Mouse (Mus musculus) thymus, adult 2 months (tissue): ENCODE results near the gene Ttf2. TPM values are rescaled to one million over a fixed set of nuclear protein-coding genes. Genes with fewer than 3 reads are reported as not detected.

ENCODE experiments used
- DNase-seq: peaks from one replicate; pipeline ENCODE4 v3.0.0; 2021
- H3K27ac ChIP-seq: fragments of 200-500 bp; 2 replicates; pipeline ENCODE4 v1.5.1; 2012; ENCODE audit warnings: low read length, control low read depth; ENCODE audit not compliant: control insufficient read depth, insufficient read depth
- H3K27me3 ChIP-seq: fragments of 200-500 bp; 2 replicates; pipeline ENCODE4 v1.6.1; 2012; ENCODE audit warnings: mild to moderate bottlenecking, low read length, moderate library complexity, mixed read lengths; ENCODE audit not compliant: control insufficient read depth, insufficient read depth
- H3K36me3 ChIP-seq: fragments of 200-500 bp; 2 replicates; pipeline ENCODE4 v1.6.1; 2012; ENCODE audit warnings: mild to moderate bottlenecking, low read length, moderate library complexity; ENCODE audit not compliant: control insufficient read depth, insufficient read depth
- H3K4me1 ChIP-seq: fragments of 200-500 bp; replicated peaks from 2 replicates; pipeline ENCODE4 v1.6.1; 2012; ENCODE audit warnings: low read length; ENCODE audit not compliant: control insufficient read depth, insufficient read depth
- H3K4me3 ChIP-seq: fragments of 200-500 bp; 2 replicates; pipeline ENCODE4 v1.5.1; 2012; ENCODE audit warnings: mild to moderate bottlenecking, low read length, control low read depth, moderate library complexity; ENCODE audit not compliant: control insufficient read depth, insufficient read depth
- CTCF ChIP-seq: fragments of 200-500 bp; IDR thresholded peaks from 2 replicates; pipeline ENCODE4 v1.5.1; 2012; ENCODE audit warnings: mild to moderate bottlenecking, control low read depth, low read length, moderate library complexity, borderline replicate concordance; ENCODE audit not compliant: control insufficient read depth, poor library complexity, insufficient read depth; ENCODE audit errors: extremely low read depth
- POLR2A ChIP-seq: fragments of 200-500 bp; IDR thresholded peaks from 2 replicates; pipeline ENCODE4 v1.6.1; 2012; ENCODE audit warnings: mild to moderate bottlenecking, low read length, control low read depth, moderate library complexity; ENCODE audit not compliant: control insufficient read depth, poor library complexity, insufficient read depth; ENCODE audit errors: extremely low read depth
- WGBS: fragments of 180-500 bp; shearing (Covaris S2); methylation state at CpG from one replicate; pipeline ENCODE4 v1.1.7; 2018; 5-methylcytosine and 5-hydroxymethylcytosine counted together
- polyA plus RNA-seq: library from polyadenylated mRNA; depleted of rRNA; stranded (reverse); fragments of >200 nt; gene quantifications from 2 replicates; pipeline ENCODE4 v1.2.3, GENCODE M21; 2012; rRNA removed

The Ttf2 gene
- polyA plus RNA-seq = 9.4 and 13.1 TPM in 2 replicates

- Histone ChIP-seq H3K36me3 (no peaks in the 10 kb centered on the region), H3K27me3 (no peaks in the 10 kb centered on the region), H3K27ac (no peak within 1 kb of the TSS), H3K4me1 (peaks cover 5% of the 10 kb centered on the region), H3K4me3 (peak within 1 kb of the TSS; percentile 78)
- WGBS = under 1% methylated on average over 40 of the region's 40 CpGs
- peak; percentile 55; the same call in 1 of the 2 replicates for TF ChIP-seq CTCF
- 0 out of 2 replicates have a peak, but pooled peaks have one; percentile 61 for TF ChIP-seq POLR2A
- peak; percentile 93 for DNase-seq
These were observed at the start of gene Ttf2 for GRCm38 (mm10) chr3:100969176-100969917. TSS of gene Ttf2 (minus strand) at chr3:100969663.

DNA sequence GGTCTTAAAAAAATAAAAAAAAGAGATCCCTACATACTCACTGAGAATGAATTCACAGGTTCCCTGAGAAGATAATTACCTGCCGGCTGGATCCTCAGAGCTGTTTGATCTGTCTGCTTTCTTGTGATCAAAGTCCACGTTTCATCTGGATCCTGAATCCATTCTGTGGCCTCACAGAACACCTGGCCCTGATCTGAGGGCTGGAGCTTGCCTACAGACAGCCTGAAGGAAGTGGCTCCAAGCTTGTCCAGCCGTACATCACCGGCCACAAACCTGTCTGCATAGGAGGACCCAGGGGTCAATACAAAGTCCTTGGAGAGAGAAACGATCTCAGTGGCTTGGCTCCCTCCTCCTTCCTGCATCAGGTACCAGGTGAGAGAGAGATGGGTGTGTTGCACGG lies 49.0 kb upstream of the Ttf2 start:
- Histone ChIP-seq H3K27ac (no peak overlapping the region), H3K4me3 (no peak overlapping the region), H3K4me1 (peaks cover 14% of the 10 kb centered on the region), H3K36me3 (no peaks in the 10 kb centered on the region), H3K27me3 (no peaks in the 10 kb centered on the region)
- DNase-seq = no peak
- WGBS = 92% methylated on average over 6 of the region's 6 CpGs
- TF ChIP-seq CTCF (no peak), POLR2A (no peak)

DNA sequence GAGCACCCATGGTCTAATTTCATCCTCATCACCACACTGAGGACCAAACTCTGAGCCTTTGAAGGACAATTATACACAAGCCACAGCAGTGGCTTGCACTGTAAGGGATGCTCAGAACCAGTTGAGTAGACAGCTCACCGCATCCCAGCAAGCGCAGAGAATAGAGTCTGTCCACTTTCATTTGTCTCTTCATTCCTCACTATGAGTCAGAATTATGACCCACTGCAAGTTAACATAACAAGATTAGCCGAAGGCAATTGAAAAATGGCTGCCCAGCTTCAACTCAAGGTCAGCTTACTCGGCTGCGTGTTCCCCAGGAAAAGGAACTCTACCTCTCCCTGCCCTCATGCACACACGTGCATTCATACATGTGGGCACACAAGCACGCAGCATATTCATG lies 46.6 kb upstream of the Ttf2 start:
- no peaks in the 10 kb centered on the region for H3K36me3 ChIP-seq
- H3K27ac ChIP-seq = no peak overlapping the region
- TF ChIP-seq POLR2A = no peak
- DNase-seq = no peak
- H3K27me3 ChIP-seq = no peaks in the 10 kb centered on the region
- 95% methylated on average over 7 of the region's 7 CpGs for WGBS
- no peak overlapping the region for H3K4me3 ChIP-seq
- peaks cover 27% of the 10 kb centered on the region for H3K4me1 ChIP-seq

DNA sequence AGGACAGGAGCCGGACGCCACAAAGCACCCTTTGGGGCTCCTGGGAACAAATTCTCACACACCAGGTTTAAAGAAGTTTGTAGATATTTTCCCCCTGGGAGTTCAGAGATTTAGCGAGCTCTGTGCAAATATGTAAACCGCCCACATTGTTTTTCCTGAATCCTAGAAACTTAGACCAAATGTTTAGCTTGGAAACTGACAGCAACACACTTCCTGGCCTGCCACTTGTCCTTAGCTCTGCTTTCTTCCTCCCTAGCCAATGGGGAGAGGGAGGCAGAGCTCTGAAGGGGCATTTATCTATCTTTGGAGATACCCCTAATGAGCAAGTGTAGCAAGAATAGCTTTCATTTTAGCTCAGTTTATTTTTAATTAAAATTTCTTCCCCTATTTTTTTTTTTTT lies 45.8 kb upstream of the Ttf2 start:
- DNase-seq = no peak
- no peak for TF ChIP-seq CTCF
- TF ChIP-seq POLR2A = no peak
- peaks cover 25% of the 10 kb centered on the region for H3K4me1 ChIP-seq
- H3K27me3 ChIP-seq = no peaks in the 10 kb centered on the region
- H3K4me3 ChIP-seq = no peak overlapping the region
- no peaks in the 10 kb centered on the region for H3K36me3 ChIP-seq
- H3K27ac ChIP-seq = no peak overlapping the region
- 93% methylated on average over 4 of the region's 4 CpGs for WGBS

- H3K36me3 ChIP-seq = no peaks in the 10 kb centered on the region
These were observed 44.1 kb upstream of the Ttf2 start for GRCm38 (mm10) chr3:101013536-101013935.

GRCm38 (mm10) chr3:101013005-101013404 lies 43.5 kb upstream of the Ttf2 start:
- H3K27me3 ChIP-seq = no peaks in the 10 kb centered on the region
- peaks cover 25% of the 10 kb centered on the region for H3K4me1 ChIP-seq
- TF ChIP-seq CTCF (no peak), POLR2A (no peak)
- DNase-seq = no peak
- no peaks in the 10 kb centered on the region for H3K36me3 ChIP-seq
- 89% methylated on average over 10 of the region's 10 CpGs for WGBS
- no peak overlapping the region for H3K4me3 ChIP-seq
- H3K27ac ChIP-seq = peak overlapping the region; percentile 87

More at GRCm38 (mm10) chr3:101013536-101013935, 44.1 kb upstream of the Ttf2 start:
- Histone ChIP-seq H3K27me3 (no peaks in the 10 kb centered on the region), H3K27ac (no peak overlapping the region), H3K4me1 (peaks cover 25% of the 10 kb centered on the region), H3K4me3 (no peak overlapping the region)
- DNase-seq = no peak
- TF ChIP-seq POLR2A (no peak), CTCF (no peak)
- 54% methylated on average over 3 of the region's 3 CpGs for WGBS

DNA sequence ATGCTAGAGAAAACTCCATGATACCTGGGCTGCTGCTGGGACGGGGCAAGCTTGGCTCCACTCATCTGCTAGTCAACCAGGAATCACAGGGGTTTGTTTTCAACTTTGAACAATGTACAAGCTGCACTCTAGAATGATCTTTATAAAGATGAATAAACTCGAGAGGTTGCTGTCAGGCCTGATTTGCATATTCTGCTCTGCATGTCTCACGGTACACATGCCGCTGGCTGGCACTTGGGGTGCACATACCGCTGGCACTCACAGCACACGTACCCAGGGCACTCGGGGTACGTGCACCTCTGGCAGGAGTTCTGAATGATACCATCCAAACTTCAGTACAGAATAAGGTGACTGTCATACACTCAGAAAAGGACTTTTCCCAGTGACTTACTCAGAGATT lies 43.1 kb upstream of the Ttf2 start:
- DNase-seq = peak; percentile 33
- Histone ChIP-seq H3K36me3 (no peaks in the 10 kb centered on the region), H3K4me1 (peaks cover 25% of the 10 kb centered on the region), H3K27me3 (no peaks in the 10 kb centered on the region), H3K4me3 (peak overlapping the region; percentile 32; the same call in 1 of the 2 replicates), H3K27ac (peak overlapping the region; percentile 87)
- TF ChIP-seq CTCF = no peak
- no peak for TF ChIP-seq POLR2A
- 62% methylated on average over 8 of the region's 8 CpGs for WGBS
